11 mouse cellular contexts compared by ENCODE assay signal in the genomic region with DNA sequence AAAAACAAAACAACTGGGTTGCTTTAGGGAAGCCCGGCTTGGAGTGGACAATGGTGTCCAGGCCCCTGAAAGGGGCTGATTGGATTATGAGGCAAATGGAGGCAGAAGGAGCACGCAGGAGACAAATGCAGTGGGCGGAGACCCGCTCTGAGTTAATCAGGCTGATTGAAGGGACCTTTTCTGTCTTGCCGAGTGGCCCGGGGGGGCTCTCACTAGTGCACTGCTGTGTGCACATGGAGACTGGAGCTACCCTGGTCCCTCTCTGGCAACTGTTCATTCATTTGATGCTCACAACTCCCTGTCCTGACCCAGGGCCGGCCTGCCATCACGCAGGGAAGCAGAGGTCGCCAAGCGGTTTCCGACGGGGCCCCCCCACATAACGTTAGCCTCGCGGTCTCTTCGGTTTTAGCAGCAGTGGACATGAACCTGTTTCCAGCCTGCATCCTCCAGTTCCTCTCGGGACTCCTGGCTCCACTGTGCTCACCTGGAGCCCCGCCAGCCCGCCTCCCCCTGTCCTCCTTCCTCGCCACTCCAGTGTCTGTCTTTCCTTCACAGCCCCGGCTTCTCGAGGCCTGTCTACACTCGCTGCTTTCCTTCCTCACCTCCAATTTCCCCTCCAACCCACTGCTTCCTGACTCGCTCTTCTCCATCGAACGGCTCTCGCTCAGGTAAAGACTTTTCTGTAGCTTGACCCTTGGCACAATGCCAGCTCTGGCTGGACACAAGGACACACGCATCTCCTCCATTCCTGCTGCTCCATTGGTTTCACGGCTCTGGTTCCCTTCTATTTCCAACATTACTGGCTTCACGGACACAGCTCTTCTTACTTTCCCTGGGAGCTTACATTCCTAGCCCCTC. TPM values are rescaled to one million over a fixed set of nuclear protein-coding genes. Genes with fewer than 3 reads are reported as not detected.
DNase-seq lines count a peak whose midpoint lies in the region; ATAC-seq and TF ChIP-seq lines count a peak whose summit lies in the region.
"Had no signal": no experiment of that assay in that cellular context is flagged by ENCODE, and none has a peak within 500 bp of the region (broad histone marks: within the 10 kb centered on the region; RNA-seq: fewer than 3 reads in every experiment).

No protein-coding gene starts in this region.

- H3K4me1 ChIP-seq in midbrain, embryonic 10.5 days: peaks cover 56% of the 10 kb centered on the region
- no peaks in the 10 kb centered on the region for H3K4me1 ChIP-seq in midbrain, postnatal 0 days (ENCODE audit: insufficient read depth, low read length)
- H3K4me1 ChIP-seq in embryonic facial prominence, embryonic 12.5 days: peaks cover 12% of the 10 kb centered on the region; the same call in 1 of the 2 replicates
- H3K4me1 ChIP-seq in hindbrain, postnatal 0 days (ENCODE audit: insufficient read depth, low read length): no peaks in the 10 kb centered on the region

- ATAC-seq in midbrain, postnatal 0 days (ENCODE audit: low FRiP score): no peak
- no peak for ATAC-seq in embryonic facial prominence, embryonic 12.5 days (ENCODE audit: insufficient number of reproducible peaks, insufficient read depth, low FRiP score, low TSS enrichment)
- ATAC-seq in hindbrain, postnatal 0 days: no peak

- peak overlapping the region; percentile 81 for H3K27ac ChIP-seq in midbrain, embryonic 10.5 days (replicated peaks)
- H3K27ac ChIP-seq in midbrain, postnatal 0 days (ENCODE audit: low read depth, low read length): no peak overlapping the region
- peak overlapping the region; percentile 7; the same call in 1 of the 2 replicates for H3K27ac ChIP-seq in embryonic facial prominence, embryonic 12.5 days
- H3K27ac ChIP-seq in hindbrain, postnatal 0 days: no peak overlapping the region
- H3K27ac ChIP-seq: kidney, embryonic 15.5 days; lung, embryonic 15.5 days had no signal

- WGBS in midbrain, embryonic 10.5 days: 44% methylated on average over 30 of the region's 30 CpGs
- WGBS in midbrain, postnatal 0 days: 38% methylated on average over 30 of the region's 30 CpGs
- 55% methylated on average over 30 of the region's 30 CpGs for WGBS in embryonic facial prominence, embryonic 12.5 days
- WGBS in hindbrain, postnatal 0 days: 48% methylated on average over 30 of the region's 30 CpGs

- peaks cover 21% of the 10 kb centered on the region; the same call in 1 of the 2 replicates for H3K27me3 ChIP-seq in midbrain, embryonic 10.5 days (ENCODE audit: low read depth, poor library complexity, severe bottlenecking)
- H3K27me3 ChIP-seq in midbrain, postnatal 0 days (ENCODE audit: insufficient read depth, low read length): no peaks in the 10 kb centered on the region
- H3K27me3 ChIP-seq in embryonic facial prominence, embryonic 12.5 days: no peaks in the 10 kb centered on the region
- H3K27me3 ChIP-seq in hindbrain, postnatal 0 days (ENCODE audit: insufficient read depth, low read length): no peaks in the 10 kb centered on the region
- H3K27me3 ChIP-seq: kidney, embryonic 15.5 days; lung, embryonic 15.5 days had no signal

- DNase-seq in midbrain, embryonic 10.5 days (ENCODE audit: low spot score): peak; percentile 71
- no peak for DNase-seq in midbrain, postnatal 0 days (ENCODE audit: low spot score)
- DNase-seq in cerebellum, postnatal 10 days: peak; percentile 46 to 57
- DNase-seq in hindbrain, postnatal 0 days (ENCODE audit: low spot score): no peak
- no peak for DNase-seq in spleen, postnatal 10 days (ENCODE audit: low spot score in 2 of 2)
- DNase-seq in urinary bladder, adult 2 months (ENCODE audit: low spot score): no peak
- DNase-seq: thymus, postnatal 4 days had no signal

- H3K9me3 ChIP-seq in midbrain, embryonic 10.5 days (replicated peaks): peaks cover 27% of the 10 kb centered on the region
- peaks cover 4% of the 10 kb centered on the region; the same call in 1 of the 2 replicates for H3K9me3 ChIP-seq in midbrain, postnatal 0 days (ENCODE audit: low read length)
- H3K9me3 ChIP-seq in embryonic facial prominence, embryonic 12.5 days: peaks cover 18% of the 10 kb centered on the region
- H3K9me3 ChIP-seq in hindbrain, postnatal 0 days (ENCODE audit: low read length): no peaks in the 10 kb centered on the region; the same call in 1 of the 2 replicates
- H3K9me3 ChIP-seq: lung, embryonic 15.5 days had no signal

- H3K36me3 ChIP-seq in midbrain, embryonic 10.5 days: peaks cover 71% of the 10 kb centered on the region
- H3K36me3 ChIP-seq in midbrain, postnatal 0 days (ENCODE audit: insufficient read depth, low read length): peaks cover 45% of the 10 kb centered on the region
- H3K36me3 ChIP-seq in embryonic facial prominence, embryonic 12.5 days: peaks cover 27% of the 10 kb centered on the region
- H3K36me3 ChIP-seq in hindbrain, postnatal 0 days (ENCODE audit: insufficient read depth, low read length): peaks cover 4% of the 10 kb centered on the region; the same call in 1 of the 2 replicates

- TF ChIP-seq CTCF in midbrain, postnatal 0 days (IDR thresholded peaks at IDR 0.05): no peak
- no peak for TF ChIP-seq CTCF in hindbrain, postnatal 0 days (IDR thresholded peaks at IDR 0.05; ENCODE audit: low read depth)

- no peak overlapping the region for H3K4me2 ChIP-seq in midbrain, postnatal 0 days (ENCODE audit: low read depth, low read length, poor library complexity, severe bottlenecking)
- H3K4me2 ChIP-seq in embryonic facial prominence, embryonic 12.5 days (replicated peaks): peak overlapping the region; percentile 21
- 0 out of 2 replicates have a peak overlapping the region, but pooled peaks have one; percentile 10 for H3K4me2 ChIP-seq in hindbrain, postnatal 0 days (ENCODE audit: low read depth, low read length)
- H3K4me2 ChIP-seq: kidney, embryonic 15.5 days; lung, embryonic 15.5 days had no signal

- peak overlapping the region; percentile 30; the same call in 1 of the 2 replicates for H3K4me3 ChIP-seq in midbrain, embryonic 10.5 days
- no peak overlapping the region for H3K4me3 ChIP-seq in midbrain, postnatal 0 days (ENCODE audit: low read depth, low read length)
- H3K4me3 ChIP-seq in embryonic facial prominence, embryonic 12.5 days: no peak overlapping the region
- H3K4me3 ChIP-seq in hindbrain, postnatal 0 days (ENCODE audit: low read length): no peak overlapping the region
- H3K4me3 ChIP-seq: kidney, embryonic 15.5 days; lung, embryonic 15.5 days had no signal

- no peak overlapping the region for H3K9ac ChIP-seq in midbrain, postnatal 0 days (replicated peaks; ENCODE audit: low read length, poor library complexity, severe bottlenecking)
- no peak overlapping the region for H3K9ac ChIP-seq in embryonic facial prominence, embryonic 12.5 days
- no peak overlapping the region for H3K9ac ChIP-seq in hindbrain, postnatal 0 days (replicated peaks; ENCODE audit: low read length)
- H3K9ac ChIP-seq: kidney, embryonic 15.5 days; lung, embryonic 15.5 days had no signal

RNA-seq across cellular contexts. Expression of a gene that starts 54.0 kb away (rescaled TPM):
- polyA plus RNA-seq in midbrain, embryonic 10.5 days (2016; fragmentation: Nextera tagmentation; extraction: Ambion mirVana): 0.53 and 0.89 TPM in 2 replicates
- 1.3 and 1.9 TPM in 2 replicates for total RNA-seq in midbrain, postnatal 0 days (2014; rRNA removed)
- polyA plus RNA-seq in midbrain, postnatal 0 days (2015; fragmentation: Nextera tagmentation; extraction: Ambion mirVana): 0.94 and 1.5 TPM in 2 replicates
- 2.2 and 2.9 TPM in 2 replicates for polyA plus RNA-seq in embryonic facial prominence, embryonic 12.5 days (2016; fragmentation: Nextera tagmentation; extraction: Ambion mirVana)
- 1.4 and 1.9 TPM in 2 replicates for total RNA-seq in hindbrain, postnatal 0 days (2014; rRNA removed)
- polyA plus RNA-seq in hindbrain, postnatal 0 days (2015; fragmentation: Nextera tagmentation; extraction: Ambion mirVana): 0.81 and 1.3 TPM in 2 replicates
- 0.04 and 0.12 TPM in 2 replicates for polyA plus RNA-seq in urinary bladder, adult 2 months (2012; rRNA removed)
- total RNA-seq: gastrocnemius, adult 18-20 months had no signal

Comparison
In these comparisons a context has a peak if more than half of its experiments do, and no peak if none do; other contexts are left out.
1. DNase-seq: peak in midbrain, embryonic 10.5 days (single experiment) and cerebellum, postnatal 10 days (2 of 2); none in midbrain, postnatal 0 days (single experiment), hindbrain, postnatal 0 days (single experiment), spleen, postnatal 10 days (0 of 2) and urinary bladder, adult 2 months (single experiment).
2. H3K27ac ChIP-seq: peak in midbrain, embryonic 10.5 days (single experiment) and embryonic facial prominence, embryonic 12.5 days (single experiment); none in midbrain, postnatal 0 days (single experiment) and hindbrain, postnatal 0 days (single experiment).